Mouse (Mus musculus): Measurements from ENCODE around the gene BC005624. TPM values are rescaled to one million over a fixed set of nuclear protein-coding genes. Genes with fewer than 3 reads are reported as not detected.

The BC005624 gene
- polyA plus RNA-seq (2015; fragmentation: Nextera tagmentation; extraction: Ambion mirVana) = 33.1 and 34.8 TPM in 2 replicates

GRCm38 (mm10) chr2:30981790-30982513 lies at the start of gene BC005624, which contains the start of gene Usp20:
BC005624 (minus strand) TSS chr2:30982201.
Usp20 (plus strand) TSS chr2:30982279.

GRCm38 (mm10) chr2:30967352-30968327 lies 14.4 kb downstream of the BC005624 start, which contains the start of gene Tor1a:
Tor1a (minus strand) TSS chr2:30967933.

GRCm38 (mm10) chr2:30952824-30953490 lies 29.0 kb downstream of the BC005624 start, which contains the start of gene Tor1b:
Tor1b (plus strand) TSS chr2:30952959.

GRCm38 (mm10) chr2:30929483-30930045 lies 52.4 kb downstream of the BC005624 start, which contains the start of gene Ptges:
Ptges (minus strand) TSS chr2:30929863.

Other genes starting within 250 kb of the BC005624 start
- 0.79 and 0.87 TPM in 2 replicates for gene 1700001O22Rik, start 178.5 kb downstream of the BC005624 start, polyA plus RNA-seq (2015; fragmentation: Nextera tagmentation; extraction: Ambion mirVana)
- 87.4 and 95.0 TPM in 2 replicates for gene Ntmt1, start 174.4 kb downstream of the BC005624 start, polyA plus RNA-seq (2015; fragmentation: Nextera tagmentation; extraction: Ambion mirVana)
- 19.2 and 20.4 TPM in 2 replicates for gene Asb6, start 151.9 kb downstream of the BC005624 start, polyA plus RNA-seq (2015; fragmentation: Nextera tagmentation; extraction: Ambion mirVana)
- gene Prrx2, start 147.2 kb downstream of the BC005624 start, polyA plus RNA-seq (2015; fragmentation: Nextera tagmentation; extraction: Ambion mirVana) = 5.0 and 5.5 TPM in 2 replicates
- 33.3 and 40.7 TPM in 2 replicates for gene Ptges, start 52.3 kb downstream of the BC005624 start, polyA plus RNA-seq (2015; fragmentation: Nextera tagmentation; extraction: Ambion mirVana)
- gene Tor1b, start 29.2 kb downstream of the BC005624 start, polyA plus RNA-seq (2015; fragmentation: Nextera tagmentation; extraction: Ambion mirVana) = 26.5 and 29.4 TPM in 2 replicates
- 42.0 and 43.5 TPM in 2 replicates for gene Tor1a, start 14.3 kb downstream of the BC005624 start, polyA plus RNA-seq (2015; fragmentation: Nextera tagmentation; extraction: Ambion mirVana)
- 6.8 and 7.1 TPM in 2 replicates for gene Usp20, start 78 bp upstream of the BC005624 start, polyA plus RNA-seq (2015; fragmentation: Nextera tagmentation; extraction: Ambion mirVana)
- gene Fnbp1, start 159.8 kb upstream of the BC005624 start, polyA plus RNA-seq (2015; fragmentation: Nextera tagmentation; extraction: Ambion mirVana) = 47.6 and 48.3 TPM in 2 replicates
- 25.7 and 27.8 TPM in 2 replicates for gene Gpr107, start 170.1 kb upstream of the BC005624 start, polyA plus RNA-seq (2015; fragmentation: Nextera tagmentation; extraction: Ambion mirVana)